Mouse (Mus musculus): ENCODE results near the gene Zfand5.

DNA sequence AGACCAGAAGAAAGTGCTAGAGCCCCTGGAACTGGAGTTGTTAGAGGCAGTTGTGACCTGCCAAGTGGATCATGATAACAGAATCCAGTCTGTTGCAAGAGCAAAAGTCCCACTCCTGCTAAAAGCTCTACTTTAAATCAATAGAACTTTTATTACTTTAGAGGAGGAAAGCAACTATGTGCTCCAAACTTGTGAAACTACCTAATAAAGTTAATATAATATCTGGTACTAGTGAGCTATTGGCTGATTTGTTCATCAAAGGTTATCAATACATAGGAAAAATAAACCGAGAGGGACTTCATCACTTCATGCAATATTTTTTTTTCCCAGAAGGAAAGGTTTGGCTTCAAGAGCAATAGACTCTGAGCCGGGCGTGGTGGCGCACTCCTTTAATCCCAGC lies 25.3 kb downstream of the Zfand5 start:
- TF ChIP-seq CTCF (IDR thresholded peaks at IDR 0.05; ENCODE audit: low read depth, low read length) (no peak), EP300 (IDR thresholded peaks at IDR 0.05; ENCODE audit: insufficient read depth, low read depth, low read length) (no peak), POLR2A (IDR thresholded peaks at IDR 0.05; ENCODE audit: insufficient read depth, low read length) (no peak)
